10 mouse cellular contexts compared by ENCODE assay signal in the genomic region with DNA sequence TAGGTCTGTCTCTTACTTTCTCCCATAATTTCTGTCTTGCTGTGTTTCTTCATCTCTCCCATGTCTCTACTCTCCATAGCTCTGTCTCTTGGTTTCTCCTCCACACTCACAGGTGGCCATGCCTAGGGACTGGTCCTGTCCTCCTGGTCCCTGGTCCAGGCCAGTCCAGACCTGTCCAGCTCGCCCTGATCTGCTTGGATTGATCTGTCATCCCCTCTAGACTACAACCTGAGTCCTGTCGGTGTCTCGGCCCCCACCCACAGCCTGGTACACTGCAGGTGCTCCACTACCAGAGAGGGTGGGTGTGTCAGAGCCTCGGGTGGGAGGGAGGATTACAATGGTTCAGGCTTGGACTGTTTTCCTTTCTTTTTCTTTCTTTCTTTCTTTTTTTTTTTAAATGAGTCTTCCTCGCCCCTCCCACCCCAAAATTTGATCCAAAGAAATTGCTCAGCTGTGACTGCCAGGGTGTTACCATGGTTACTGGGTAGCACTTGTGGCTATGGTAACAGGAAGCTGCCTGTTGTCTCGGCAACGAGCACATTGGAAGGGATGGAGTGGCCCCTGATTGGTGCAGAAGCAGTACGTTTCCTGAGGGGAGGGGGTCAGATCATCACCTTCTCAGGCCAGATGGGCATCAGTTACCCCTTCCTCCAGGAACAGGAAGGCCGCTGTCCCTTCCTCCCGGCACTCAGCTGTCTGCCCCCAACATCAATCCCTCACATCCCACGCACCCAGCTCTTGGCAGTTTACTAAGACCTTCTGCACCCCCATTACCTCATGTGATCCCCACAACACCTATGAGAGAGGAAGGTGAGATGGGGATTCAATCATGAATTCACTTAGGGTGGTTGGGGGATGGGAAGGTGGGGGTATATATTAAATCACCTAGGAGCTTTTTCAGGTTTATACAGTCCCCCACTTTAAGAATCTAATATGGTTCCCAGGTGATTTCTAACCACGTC. TPM values are rescaled to one million over a fixed set of nuclear protein-coding genes. Genes with fewer than 3 reads are reported as not detected.
A peak's percentile ranks its signal among the peaks of the same experiment; 100 is the strongest.
DNase-seq lines count a peak whose midpoint lies in the region; ATAC-seq lines count a peak whose summit lies in the region.
"Had no signal": no experiment of that assay in that cellular context is flagged by ENCODE, and none has a peak within 500 bp of the region (broad histone marks: within the 10 kb centered on the region; RNA-seq: fewer than 3 reads in every experiment).

No protein-coding gene starts in this region.

- no peaks in the 10 kb centered on the region for H3K9me3 ChIP-seq in hindbrain, embryonic 10.5 days
- H3K9me3 ChIP-seq in intestine, embryonic 15.5 days, result no peaks in the 10 kb centered on the region
- H3K9me3 ChIP-seq: embryonic facial prominence, embryonic 15.5 days had no signal

- ATAC-seq in intestine, embryonic 15.5 days, result no peak

- H3K27me3 ChIP-seq in hindbrain, embryonic 10.5 days (ENCODE audit: insufficient read depth, poor library complexity, severe bottlenecking), result peaks cover 55% of the 10 kb centered on the region
- peaks cover 8% of the 10 kb centered on the region; the same call in 1 of the 2 replicates for H3K27me3 ChIP-seq in intestine, embryonic 15.5 days (replicated peaks)

- H3K4me3 ChIP-seq in hindbrain, embryonic 10.5 days, result no peak overlapping the region
- no peak overlapping the region for H3K4me3 ChIP-seq in intestine, embryonic 15.5 days (replicated peaks)
- H3K4me3 ChIP-seq: embryonic facial prominence, embryonic 15.5 days had no signal

- H3K9ac ChIP-seq in intestine, embryonic 15.5 days, result no peak overlapping the region
- H3K9ac ChIP-seq: embryonic facial prominence, embryonic 15.5 days; liver, embryonic 14.5 days had no signal

- H3K4me1 ChIP-seq in hindbrain, embryonic 10.5 days (replicated peaks), result peaks cover 20% of the 10 kb centered on the region
- H3K4me1 ChIP-seq in intestine, embryonic 15.5 days (replicated peaks), result no peaks in the 10 kb centered on the region
- H3K4me1 ChIP-seq: embryonic facial prominence, embryonic 15.5 days had no signal

- H3K27ac ChIP-seq in hindbrain, embryonic 10.5 days, result 0 out of 2 replicates have a peak overlapping the region, but pooled peaks have one; percentile 35
- no peak overlapping the region for H3K27ac ChIP-seq in intestine, embryonic 15.5 days
- H3K27ac ChIP-seq: embryonic facial prominence, embryonic 15.5 days; liver, embryonic 14.5 days had no signal

- 32% methylated on average over 12 of the region's 12 CpGs for WGBS in hindbrain, embryonic 10.5 days
- 45% methylated on average over 12 of the region's 12 CpGs for WGBS in intestine, embryonic 15.5 days

- no peak overlapping the region for H3K4me2 ChIP-seq in intestine, embryonic 15.5 days (replicated peaks)
- H3K4me2 ChIP-seq: embryonic facial prominence, embryonic 15.5 days had no signal

- DNase-seq in layer of hippocampus, adult 11-12 months (ENCODE audit: low spot score), result peak; percentile 82
- DNase-seq in layer of hippocampus, adult 9-10 months (ENCODE audit: low spot score), result no peak
- peak; percentile 55 for DNase-seq in hindbrain, embryonic 10.5 days (ENCODE audit: low spot score)
- DNase-seq in mesoderm, embryonic 11.5 days (ENCODE audit: low read depth, low spot score), result peak; percentile 53
- peak; percentile 60 for DNase-seq in right cerebral cortex, postnatal 4 days
- no peak for DNase-seq in yolk sac, embryonic 10.5 days (ENCODE audit: low spot score)
- DNase-seq in adrenal gland, adult 8-10 months, result no peak

- H3K36me3 ChIP-seq in hindbrain, embryonic 10.5 days, result no peaks in the 10 kb centered on the region
- H3K36me3 ChIP-seq in intestine, embryonic 15.5 days, result no peaks in the 10 kb centered on the region
- H3K36me3 ChIP-seq: embryonic facial prominence, embryonic 15.5 days had no signal

RNA-seq across cellular contexts. Expression of a gene that starts 11.3 kb away (rescaled TPM):
- polyA plus RNA-seq in hindbrain, embryonic 10.5 days (2016; fragmentation: Nextera tagmentation; extraction: Ambion mirVana), result 3.6 and 9.4 TPM in 2 replicates
- polyA plus RNA-seq in intestine, embryonic 15.5 days (2015; fragmentation: Nextera tagmentation; extraction: Ambion mirVana), result 3.8 and 4.2 TPM in 2 replicates
- 10 to 100 TPM in 2 of 4 experiments, 1 to 10 TPM in 2; 5.8 to 16.0 (median 9.7) TPM for total RNA-seq in adrenal gland, adult 8-10 months (2022)

RNA-seq across cellular contexts. Expression of a gene that starts 28.1 kb away (rescaled TPM):
- 59.1 and 101 TPM in 2 replicates for polyA plus RNA-seq in hindbrain, embryonic 10.5 days (2016; fragmentation: Nextera tagmentation; extraction: Ambion mirVana)
- polyA plus RNA-seq in intestine, embryonic 15.5 days (2015; fragmentation: Nextera tagmentation; extraction: Ambion mirVana), result 23.3 and 23.9 TPM in 2 replicates
- 10 to 100 TPM; 25.3 to 39.9 (median 33.0) TPM for total RNA-seq in adrenal gland, adult 8-10 months (2022)

RNA-seq across cellular contexts. Expression of a gene that starts 49.3 kb away (rescaled TPM):
- not detected in 2 replicates for polyA plus RNA-seq in hindbrain, embryonic 10.5 days (2016; fragmentation: Nextera tagmentation; extraction: Ambion mirVana)
- polyA plus RNA-seq in intestine, embryonic 15.5 days (2015; fragmentation: Nextera tagmentation; extraction: Ambion mirVana), result 0.35 TPM in 1 of 2 replicates, not detected in the other
- 1 to 10 TPM; 1.5 to 3.9 (median 3.5) TPM for total RNA-seq in adrenal gland, adult 8-10 months (2022)
- polyA plus RNA-seq: embryonic facial prominence, embryonic 15.5 days had no signal

RNA-seq across cellular contexts. Expression of a gene that starts 49.7 kb away (rescaled TPM):
- polyA plus RNA-seq in hindbrain, embryonic 10.5 days (2016; fragmentation: Nextera tagmentation; extraction: Ambion mirVana), result 46.1 and 49.4 TPM in 2 replicates
- polyA plus RNA-seq in intestine, embryonic 15.5 days (2015; fragmentation: Nextera tagmentation; extraction: Ambion mirVana), result 108 and 120 TPM in 2 replicates
- 100 to 1,000 TPM; 125 to 176 (median 142) TPM for total RNA-seq in adrenal gland, adult 8-10 months (2022)

Comparison
In these comparisons a context has a peak if more than half of its experiments do, and no peak if none do; other contexts are left out.
1. DNase-seq: peak in layer of hippocampus, adult 11-12 months (single experiment), hindbrain, embryonic 10.5 days (single experiment), mesoderm, embryonic 11.5 days (single experiment) and right cerebral cortex, postnatal 4 days (single experiment); none in layer of hippocampus, adult 9-10 months (single experiment), yolk sac, embryonic 10.5 days (single experiment) and adrenal gland, adult 8-10 months (single experiment).